Mouse (Mus musculus): ENCODE measurements around the gene Slc4a2. TPM values are rescaled to one million over a fixed set of nuclear protein-coding genes. Genes with fewer than 3 reads are reported as not detected.
"Not testable (repeated sequence)": the region's sequence is repeated elsewhere in the genome, so short reads cannot be mapped to it uniquely, and the experiment has no call there.

The Slc4a2 gene
- total RNA-seq, 2 experiments from 2014 or later, result 44.4 to 50.6 TPM

DNA sequence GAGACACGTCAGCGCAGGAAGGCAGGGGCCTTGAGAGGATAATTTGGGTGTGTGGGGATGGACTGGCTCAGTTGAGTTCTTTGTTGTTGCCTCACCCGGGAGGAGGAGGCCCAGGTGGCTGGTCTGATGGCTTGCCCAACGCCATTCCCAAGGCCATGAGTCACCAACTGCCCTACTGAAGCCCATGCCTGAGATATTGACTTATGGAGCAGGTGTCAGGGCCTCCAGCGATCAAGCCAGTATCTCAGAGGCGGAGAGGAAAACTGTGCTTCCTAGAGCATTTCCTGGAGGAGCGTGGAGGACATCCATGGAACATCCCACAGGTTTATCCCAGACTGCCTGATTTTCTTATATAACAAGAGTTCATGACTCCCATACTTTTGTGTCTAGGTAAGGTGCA is 30.9 kb upstream of the Slc4a2 start:
- no peak for ATAC-seq (replicated peaks; ENCODE audit: low FRiP score, poor library complexity, severe bottlenecking)

DNA sequence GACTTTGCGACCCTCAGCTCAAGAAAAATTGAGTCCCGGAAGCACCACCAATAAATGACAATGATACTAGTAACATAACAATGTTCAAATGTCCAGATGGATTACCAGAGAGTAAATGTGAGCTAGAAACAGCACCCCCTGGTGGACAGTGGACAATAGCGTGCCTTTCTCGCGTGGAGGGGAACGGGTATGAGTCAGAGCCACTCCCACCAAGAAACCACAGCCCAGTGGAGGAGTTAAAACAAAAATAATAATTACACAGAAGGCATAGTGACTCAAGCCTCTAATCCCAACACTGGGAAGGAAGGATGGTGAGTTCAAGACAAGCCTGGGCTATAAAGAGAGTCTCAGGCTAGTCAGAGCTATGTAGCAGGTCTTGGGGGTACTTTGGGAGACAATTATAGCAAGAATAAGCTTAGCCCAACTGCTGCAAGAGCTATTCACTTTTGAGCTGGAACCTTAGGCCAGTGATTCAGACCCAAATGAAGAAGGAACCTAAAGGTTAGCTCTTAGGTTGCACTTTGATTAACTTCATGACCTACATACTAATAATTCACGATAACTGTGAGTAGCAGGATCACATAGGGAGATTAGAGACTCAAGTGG is 30.1 kb upstream of the Slc4a2 start, which contains the start of gene Abcb8:
Abcb8 (plus strand) TSS at position 272 of the 606 bp plus-strand sequence.
- ATAC-seq (replicated peaks; ENCODE audit: low FRiP score, poor library complexity, severe bottlenecking), result peak; percentile 66

DNA sequence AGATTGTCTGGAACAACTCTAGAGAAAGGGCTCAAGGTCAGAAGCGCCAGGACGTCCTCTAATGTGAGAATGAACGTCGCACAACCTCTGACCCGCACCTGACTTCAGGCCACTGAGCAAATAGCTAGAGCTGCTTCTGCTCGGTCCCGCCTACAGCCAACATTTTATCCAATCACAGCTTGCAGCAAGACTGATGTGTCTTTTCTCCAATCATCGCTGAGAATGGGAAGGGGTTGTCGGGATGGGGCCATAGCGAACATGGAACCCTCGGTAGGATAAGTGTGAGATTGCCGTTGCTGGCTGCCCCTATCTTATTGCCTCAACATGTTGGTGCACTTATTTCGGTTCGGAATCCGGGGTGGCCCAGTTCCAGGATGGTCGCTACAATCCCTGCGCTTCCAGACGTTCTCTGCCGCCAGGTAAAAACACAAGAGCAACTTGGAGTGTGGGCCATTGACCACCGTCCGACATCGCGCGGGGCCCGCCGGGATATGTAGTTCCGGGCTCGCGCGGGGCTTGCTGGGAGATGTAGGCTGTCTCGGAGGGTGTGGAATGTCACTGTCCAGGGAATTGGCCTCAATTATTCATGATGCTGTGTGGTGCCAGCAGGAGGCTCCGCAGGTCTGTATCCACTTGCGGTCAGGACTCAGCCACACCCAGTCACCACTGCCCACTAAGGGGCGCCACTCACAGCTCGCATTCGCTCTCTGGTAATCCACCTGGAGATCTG is 29.3 kb upstream of the Slc4a2 start:
- peak; percentile 93 for ATAC-seq (replicated peaks; ENCODE audit: low FRiP score, poor library complexity, severe bottlenecking)

DNA sequence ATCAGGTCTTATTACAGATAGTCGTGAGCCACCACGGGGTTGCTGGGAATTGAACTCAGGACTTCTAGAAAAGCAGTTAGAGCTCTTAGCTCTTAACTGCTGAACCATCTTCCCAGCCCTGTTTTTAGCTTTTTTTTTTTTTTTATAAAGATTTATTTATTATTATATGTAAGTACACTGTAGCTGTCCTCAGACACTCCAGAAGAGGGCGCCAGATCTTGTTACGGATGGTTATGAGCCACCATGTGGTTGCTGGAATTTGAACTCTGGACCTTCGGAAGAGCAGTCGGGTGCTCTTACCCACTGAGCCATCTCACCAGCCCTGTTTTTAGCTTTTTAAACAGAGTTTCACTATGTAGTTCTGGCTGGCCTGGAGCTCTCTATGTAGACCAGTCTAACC is 27.4 kb upstream of the Slc4a2 start:
- not testable (repeated sequence) for ATAC-seq (replicated peaks; ENCODE audit: low FRiP score, poor library complexity, severe bottlenecking)

DNA sequence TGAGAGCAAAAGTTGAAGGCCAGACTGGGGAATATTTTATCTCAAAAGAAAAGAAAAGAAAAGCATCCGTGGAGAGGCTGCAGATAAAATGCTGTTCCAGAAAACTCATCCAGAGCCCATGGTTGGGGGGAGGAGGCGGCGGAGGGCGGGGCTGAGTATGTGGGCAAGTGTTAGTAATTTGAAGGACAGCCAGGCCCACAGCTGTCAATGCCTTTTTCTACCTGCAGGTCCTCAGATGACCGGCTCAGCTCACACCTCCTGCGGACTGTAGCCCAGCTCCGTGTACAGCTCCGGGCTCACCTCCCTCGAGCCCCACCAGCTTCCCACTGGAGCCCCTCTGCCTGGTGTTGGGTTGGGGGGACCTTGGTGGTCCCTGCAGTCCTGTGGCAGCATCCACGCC is 24.0 kb upstream of the Slc4a2 start:
- no peak for ATAC-seq (replicated peaks; ENCODE audit: low FRiP score, poor library complexity, severe bottlenecking)

DNA sequence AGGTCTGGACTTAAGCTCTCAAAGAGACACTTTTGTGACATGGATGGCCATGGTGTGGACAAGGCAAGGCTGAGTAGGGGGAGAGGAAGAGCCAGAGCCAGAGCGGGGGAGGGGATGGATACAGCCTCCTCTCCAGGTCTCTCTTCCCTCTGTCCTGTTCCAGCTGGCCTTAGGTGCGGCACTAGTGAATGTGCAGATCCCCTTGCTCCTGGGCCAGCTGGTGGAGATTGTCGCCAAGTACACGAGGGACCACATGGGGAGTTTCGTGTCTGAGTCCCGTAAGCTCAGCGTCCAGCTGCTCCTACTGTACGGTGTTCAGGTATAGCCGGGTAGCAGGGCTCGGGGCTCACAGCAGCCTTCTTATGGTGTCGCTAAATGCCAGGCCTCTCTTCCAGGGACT is 23.3 kb upstream of the Slc4a2 start:
- no peak for ATAC-seq (replicated peaks; ENCODE audit: low FRiP score, poor library complexity, severe bottlenecking)

DNA sequence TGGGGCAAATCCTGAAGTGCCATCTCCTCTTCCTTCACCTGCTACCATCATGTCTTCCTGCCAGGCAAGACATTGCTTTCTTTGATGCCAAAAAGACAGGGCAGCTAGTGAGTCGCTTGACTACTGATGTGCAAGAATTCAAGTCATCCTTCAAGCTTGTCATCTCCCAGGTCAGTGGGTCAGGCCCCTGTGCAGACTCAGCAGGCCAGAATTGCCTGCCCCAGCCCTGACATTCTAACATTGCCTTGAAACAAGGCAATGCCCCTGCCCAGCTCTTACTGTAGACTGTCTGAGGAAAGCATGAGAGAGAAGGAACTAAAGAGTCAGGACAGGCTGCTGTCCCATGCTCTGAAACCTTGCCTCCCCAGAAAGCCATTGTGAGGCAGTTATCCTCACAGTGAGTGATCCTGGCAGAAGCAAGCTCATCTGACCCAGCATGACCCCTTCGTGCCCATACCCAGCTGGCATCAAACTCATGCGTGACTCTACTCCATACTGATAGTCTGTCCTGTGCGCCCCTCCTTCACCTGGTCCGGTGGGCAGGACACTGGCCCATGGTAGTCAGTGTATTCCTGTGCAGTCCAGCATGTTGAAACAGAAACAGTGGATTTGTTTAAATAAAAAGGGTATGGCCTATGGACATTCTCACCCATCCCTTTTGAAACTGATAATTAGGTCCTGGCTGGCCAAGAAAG is 22.6 kb upstream of the Slc4a2 start:
- no peak for ATAC-seq (replicated peaks; ENCODE audit: low FRiP score, poor library complexity, severe bottlenecking)

DNA sequence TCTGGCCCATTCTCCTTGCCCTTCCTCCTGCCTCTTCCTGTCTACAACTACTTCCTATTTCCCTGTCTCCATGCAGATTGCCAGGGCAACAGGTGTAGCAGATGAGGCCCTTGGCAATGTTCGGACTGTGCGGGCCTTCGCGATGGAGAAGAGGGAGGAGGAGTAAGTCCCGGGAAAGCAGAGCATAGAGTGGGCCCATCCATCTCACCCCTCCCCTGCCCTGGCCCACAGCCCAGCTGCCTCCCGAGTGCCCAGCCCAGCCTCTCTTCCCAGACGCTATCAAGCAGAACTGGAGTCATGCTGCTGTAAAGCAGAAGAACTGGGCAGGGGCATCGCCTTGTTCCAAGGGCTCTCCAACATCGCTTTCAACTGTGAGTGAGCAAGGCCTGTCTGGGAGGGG is 21.7 kb upstream of the Slc4a2 start:
- ATAC-seq (replicated peaks; ENCODE audit: low FRiP score, poor library complexity, severe bottlenecking), result no peak

DNA sequence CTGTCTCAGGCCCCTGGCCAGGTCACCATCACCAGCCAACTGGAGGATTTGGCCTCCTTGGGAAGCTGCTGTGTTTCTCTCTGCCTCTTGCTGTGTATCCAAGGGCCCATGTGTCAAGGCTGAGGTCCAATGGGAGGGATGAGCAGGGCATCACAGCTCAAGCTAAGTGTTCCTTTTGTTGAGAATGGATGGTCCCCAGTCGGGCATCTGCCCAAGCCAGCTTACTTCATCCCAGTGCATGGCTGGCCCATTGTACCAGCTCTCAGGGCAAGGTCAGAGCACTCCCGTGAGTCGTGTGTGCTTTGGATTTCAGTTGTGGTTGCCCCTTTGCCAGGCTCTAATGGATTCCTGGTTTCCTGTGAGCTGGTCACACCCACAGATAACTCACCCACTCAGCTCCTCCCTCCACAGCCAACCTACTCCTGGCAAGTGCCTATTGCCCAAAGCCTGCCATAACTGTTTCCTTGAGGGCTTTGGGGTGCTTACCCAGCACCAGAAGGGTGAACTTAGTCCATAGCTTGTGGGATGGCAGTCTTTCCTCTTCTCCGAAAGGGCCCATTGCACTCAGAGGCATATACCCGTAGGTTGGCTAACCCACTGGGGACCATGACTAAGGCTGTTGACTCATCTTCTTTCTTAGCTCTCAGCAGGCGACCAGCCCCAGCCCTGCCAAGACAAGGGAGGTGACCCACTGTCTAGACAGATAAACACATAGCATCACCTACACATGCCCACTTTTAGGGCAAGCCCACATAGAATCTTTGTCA is 18.9 kb upstream of the Slc4a2 start:
- ATAC-seq (replicated peaks; ENCODE audit: low FRiP score, poor library complexity, severe bottlenecking), result 0 out of 2 replicates have a peak, but pooled peaks have one; percentile 60

DNA sequence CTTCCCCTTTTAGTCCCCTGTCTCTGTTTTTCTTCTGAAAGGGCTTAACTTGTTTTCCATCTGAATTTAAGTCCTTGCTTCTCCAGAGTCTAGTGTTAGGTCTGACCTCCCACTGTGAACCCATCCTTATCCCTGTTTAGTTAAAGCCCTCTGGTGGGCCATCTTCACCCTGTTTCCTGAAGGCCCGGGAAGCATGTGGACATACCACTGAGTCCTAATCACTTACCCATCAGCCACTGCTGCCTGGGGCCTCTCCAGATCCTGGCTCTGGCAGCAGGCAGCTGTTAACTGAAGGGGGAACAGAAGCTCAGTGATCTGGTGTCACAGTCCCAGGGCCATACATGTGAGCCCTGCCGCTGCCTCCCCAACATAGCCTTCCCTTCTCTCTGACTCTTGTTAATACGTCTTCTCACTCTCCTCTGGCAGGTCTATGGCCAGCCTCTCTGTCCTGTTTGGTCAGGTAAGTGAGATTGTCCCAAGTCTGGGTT is 18.2 kb upstream of the Slc4a2 start:
- ATAC-seq (replicated peaks; ENCODE audit: low FRiP score, poor library complexity, severe bottlenecking), result no peak

DNA sequence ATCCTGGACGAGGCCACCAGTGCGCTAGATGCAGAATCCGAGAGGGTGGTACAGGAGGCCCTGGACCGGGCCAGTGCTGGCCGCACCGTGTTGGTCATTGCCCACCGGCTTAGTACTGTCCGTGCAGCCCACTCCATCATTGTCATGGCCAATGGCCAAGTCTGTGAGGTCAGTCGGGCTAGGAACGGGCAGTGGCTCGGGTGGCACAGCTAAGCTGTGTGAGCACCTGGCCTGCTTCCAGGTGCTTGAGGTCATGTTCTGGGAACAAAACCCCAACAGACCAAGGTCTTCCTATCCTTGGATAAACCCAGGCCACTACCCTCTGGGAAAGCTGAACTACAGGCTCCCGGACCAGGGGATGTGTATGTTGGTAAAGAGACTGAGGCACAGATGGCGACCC is 15.0 kb upstream of the Slc4a2 start:
- no peak for ATAC-seq (replicated peaks; ENCODE audit: low FRiP score, poor library complexity, severe bottlenecking)

DNA sequence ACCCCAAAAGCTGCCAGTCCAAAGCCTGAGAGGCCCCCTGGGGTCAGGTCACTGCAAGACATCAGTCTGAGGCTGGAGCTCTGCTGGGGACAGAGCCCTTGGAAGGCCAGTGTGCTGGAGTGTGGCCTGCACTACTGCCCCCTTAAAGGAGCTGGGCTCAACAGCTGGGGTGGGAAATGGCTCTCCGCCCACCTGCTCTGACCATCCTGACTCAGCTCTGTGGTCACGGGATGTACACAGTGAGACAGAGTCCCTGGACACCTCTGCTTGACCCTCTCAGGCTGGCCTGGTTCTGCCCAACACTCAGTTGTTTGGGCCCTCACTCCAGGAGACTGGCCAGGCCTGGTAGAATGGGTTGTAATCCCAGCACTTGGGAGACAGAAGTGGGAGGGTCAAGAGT is 14.2 kb upstream of the Slc4a2 start:
- ATAC-seq (replicated peaks; ENCODE audit: low FRiP score, poor library complexity, severe bottlenecking), result no peak

DNA sequence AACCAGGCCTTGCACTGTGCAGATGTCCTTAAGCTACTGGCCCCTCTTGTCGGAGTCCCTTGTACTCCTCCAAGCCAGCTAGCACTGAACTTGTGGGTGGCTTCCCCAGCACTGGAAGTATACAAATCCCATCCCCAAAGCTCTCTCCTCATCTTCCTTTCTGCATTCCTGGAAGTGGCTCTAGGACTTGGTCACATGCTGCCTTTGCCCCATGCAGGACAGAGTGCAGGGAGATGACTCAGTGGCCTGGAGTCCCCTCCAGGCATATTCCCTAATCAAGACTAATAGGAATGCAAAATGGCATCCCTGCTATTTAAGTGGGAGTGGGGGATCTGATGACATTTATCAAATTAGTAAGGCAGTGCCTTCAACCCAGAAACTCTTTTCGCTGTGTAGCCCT is 11.6 kb upstream of the Slc4a2 start:
- ATAC-seq (replicated peaks; ENCODE audit: low FRiP score, poor library complexity, severe bottlenecking), result no peak

DNA sequence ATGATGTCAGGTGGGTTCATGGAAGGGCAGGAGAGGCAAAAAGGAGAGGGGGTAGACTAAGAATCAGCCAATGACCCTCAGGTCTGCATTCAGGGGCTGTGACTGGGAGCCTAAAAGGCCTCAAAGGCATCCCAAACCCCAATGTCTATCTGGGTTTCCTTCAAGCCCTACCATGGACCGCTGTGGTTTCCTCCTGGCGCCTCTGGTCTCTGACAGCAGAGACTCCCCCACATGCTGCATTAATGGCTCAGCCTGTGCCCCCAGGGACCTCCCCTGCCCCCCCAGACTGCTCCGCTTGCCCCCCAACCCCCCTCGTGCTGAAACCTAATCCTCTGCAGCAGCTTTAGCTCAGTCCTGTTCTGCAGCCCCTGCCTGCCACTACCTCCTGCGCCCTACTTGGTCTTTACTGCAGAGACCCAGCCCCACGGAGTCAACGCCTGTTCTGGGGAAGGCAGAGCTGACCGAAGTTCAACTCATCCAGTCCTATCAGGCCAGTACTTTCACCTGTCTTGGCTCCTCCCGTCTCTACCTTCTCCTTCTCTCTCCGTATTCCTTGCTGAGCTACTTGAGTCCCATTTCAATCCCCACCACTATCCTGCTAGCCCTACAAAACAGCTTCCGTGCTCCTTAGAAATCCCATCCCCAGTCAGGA is 10.5 kb upstream of the Slc4a2 start, which contains the start of gene Asic3:
Asic3 (plus strand) TSS at position 351 of the 652 bp plus-strand sequence.
- ATAC-seq (replicated peaks; ENCODE audit: low FRiP score, poor library complexity, severe bottlenecking), result no peak

DNA sequence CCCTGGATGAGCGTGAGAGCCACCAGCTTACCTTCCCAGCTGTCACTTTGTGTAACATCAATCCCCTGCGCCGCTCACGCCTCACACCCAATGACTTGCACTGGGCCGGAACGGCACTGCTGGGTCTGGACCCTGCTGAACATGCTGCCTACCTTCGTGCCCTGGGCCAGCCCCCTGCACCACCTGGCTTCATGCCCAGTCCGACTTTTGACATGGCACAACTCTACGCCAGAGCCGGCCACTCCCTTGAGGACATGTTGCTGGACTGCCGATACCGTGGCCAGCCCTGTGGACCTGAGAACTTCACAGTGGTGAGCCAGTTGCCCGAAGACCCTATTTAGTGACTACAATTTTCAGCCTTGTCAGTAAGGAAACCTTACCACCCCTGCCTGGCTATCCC is 9.7 kb upstream of the Slc4a2 start:
- ATAC-seq (replicated peaks; ENCODE audit: low FRiP score, poor library complexity, severe bottlenecking), result no peak

DNA sequence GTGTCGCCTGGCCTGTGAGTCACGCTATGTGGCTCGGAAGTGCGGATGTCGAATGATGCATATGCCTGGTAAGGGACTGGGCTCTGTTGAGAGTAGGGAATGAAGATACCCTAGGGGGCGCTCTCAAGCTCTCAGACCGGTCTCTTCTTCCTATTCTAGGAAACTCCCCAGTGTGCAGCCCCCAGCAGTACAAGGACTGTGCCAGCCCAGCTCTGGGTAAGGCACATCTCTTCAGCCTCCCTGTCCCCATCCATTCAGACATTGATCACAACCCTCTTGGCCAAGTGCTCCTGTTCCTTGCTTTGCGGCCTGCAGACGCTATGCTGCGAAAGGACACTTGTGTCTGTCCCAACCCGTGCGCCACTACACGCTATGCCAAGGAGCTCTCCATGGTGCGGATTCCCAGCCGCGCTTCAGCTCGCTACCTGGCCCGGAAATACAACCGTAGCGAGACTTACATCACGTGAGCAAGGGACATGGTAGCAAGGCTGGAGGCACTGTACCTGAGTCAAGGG is 7.4 kb upstream of the Slc4a2 start:
- peak; percentile 54; the same call in 1 of the 2 replicates for ATAC-seq (replicated peaks; ENCODE audit: low FRiP score, poor library complexity, severe bottlenecking)

DNA sequence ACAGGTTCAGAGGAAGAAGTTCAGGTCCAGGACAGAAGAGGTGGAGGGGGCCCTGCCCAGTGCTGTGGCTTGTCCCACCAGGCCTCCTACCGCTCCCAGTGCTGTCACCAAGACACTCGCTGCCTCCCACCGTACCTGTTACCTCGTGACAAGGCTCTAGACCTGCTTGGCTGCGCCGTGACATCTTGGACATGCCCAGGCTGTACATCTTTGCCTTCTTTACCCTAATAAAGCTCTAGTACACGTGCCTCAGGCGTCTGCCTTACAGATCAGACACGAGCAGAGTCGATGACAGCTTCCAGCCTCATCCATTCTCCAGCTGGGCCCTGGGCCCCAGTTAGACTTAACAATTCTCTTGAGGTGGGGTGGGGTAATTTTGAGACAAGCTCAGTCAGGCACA is 6.0 kb upstream of the Slc4a2 start:
- ATAC-seq (replicated peaks; ENCODE audit: low FRiP score, poor library complexity, severe bottlenecking), result no peak

DNA sequence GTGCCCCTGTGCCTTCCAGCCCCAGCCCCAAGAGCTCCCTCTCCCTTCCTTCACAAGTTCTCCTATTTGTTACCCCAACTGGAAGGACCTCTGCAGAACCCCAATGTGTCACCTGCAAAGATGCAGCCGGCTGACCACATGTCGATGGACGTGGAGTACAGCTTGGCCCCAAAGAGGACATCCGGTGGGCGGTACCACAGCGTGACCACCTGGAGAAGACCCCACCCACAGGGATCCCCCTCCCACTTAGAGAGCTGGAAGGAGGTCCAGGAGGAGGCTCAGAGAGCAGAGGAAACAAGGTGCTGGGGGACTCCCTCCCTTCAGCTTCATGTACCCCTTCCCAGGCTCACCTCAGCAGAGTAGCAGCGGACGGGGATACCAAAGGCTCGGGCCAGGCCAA is 3.3 kb upstream of the Slc4a2 start:
- ATAC-seq (replicated peaks; ENCODE audit: low FRiP score, poor library complexity, severe bottlenecking), result no peak

DNA sequence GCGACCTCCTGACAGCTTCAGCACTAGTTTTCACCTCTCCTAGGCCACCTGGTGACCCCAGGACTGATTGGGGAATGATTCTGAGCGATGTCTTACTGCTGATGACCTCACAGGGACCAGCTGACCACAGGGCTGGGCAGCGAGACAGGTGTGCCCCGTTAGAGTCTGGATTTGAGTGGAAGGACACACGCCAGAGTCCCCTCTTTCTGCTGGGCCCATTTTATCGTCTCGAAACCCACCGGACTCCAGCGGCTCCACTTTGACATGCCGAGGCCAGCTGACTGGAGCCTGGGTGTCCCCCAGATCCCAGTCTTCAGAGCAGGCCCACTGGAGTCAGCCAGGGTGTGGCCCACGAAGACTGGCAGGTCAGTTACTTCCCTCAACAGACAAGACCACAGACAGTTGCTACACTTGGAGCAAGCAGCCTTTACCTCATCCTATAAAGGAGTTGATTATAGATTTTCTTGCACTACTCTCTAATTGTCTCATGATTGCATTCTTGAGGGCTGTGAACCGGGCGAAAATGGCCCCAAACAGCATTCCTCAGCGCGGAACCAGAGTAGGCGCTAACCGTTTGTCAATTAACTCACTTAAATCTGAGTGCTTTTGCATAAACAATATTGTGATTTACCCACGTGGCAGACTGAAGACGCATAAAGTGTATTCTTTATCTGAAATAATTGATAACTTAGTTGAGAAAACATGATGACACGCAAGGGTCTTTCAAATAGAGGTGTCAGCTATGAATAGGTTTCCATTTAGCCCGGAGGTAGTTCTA is 556 bp downstream of the Slc4a2 start:
- ATAC-seq (replicated peaks; ENCODE audit: low FRiP score, poor library complexity, severe bottlenecking), result peak; percentile 63
